Mouse (Mus musculus): ENCODE data around the gene Hoxc11.

- TF ChIP-seq CTCF (conservative IDR thresholded peaks at IDR 0.05; ENCODE audit: low read length) (no peak), POU5F1 (IDR thresholded peaks at IDR 0.05; ENCODE audit: borderline replicate concordance, low read length) (no peak)
Measured at GRCm38 (mm10) chr15:102956906-102957305, 2.7 kb downstream of the Hoxc11 start.

All from E14TG2a.4 (cell line).